Mouse (Mus musculus) brain, embryonic 18.5 days (tissue): ENCODE results near the gene C1qtnf2.

Experiments
- DNase-seq: peaks from one replicate; pipeline ENCODE4 v3.0.0-alpha.2; 2012; ENCODE audit warnings: low read depth, low spot score

The C1qtnf2 gene

GRCm38 (mm10) chr11:43531619-43532018 is 57.5 kb downstream of the C1qtnf2 start:
- no peak for DNase-seq

- no peak for DNase-seq
Observed at GRCm38 (mm10) chr11:43537074-43537473, 63.0 kb downstream of the C1qtnf2 start.

GRCm38 (mm10) chr11:43539863-43540262 is 65.8 kb downstream of the C1qtnf2 start:
- DNase-seq: no peak
